Mouse (Mus musculus): ENCODE data around the gene F3.

F3 gene

DNA sequence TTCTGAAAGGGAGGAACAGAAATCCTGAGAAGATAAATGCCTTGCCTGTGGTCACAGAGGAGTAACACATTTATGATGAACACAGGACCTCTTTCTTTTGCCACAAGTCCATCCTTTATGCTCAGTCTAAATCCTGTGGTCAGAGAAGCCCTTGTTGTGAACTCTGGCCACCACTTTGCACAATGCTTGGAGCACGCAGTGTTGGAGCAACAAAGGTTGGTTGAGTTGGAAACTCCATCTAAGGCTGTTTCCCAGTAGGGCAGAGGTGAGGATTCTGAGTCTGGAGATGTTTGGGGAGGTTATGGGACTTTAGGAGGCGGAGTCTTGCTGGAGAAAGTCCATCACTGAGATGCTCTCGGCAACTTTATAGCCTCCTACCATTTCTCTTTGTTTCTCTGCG, 16.2 kb upstream of the F3 start:
- in situ Hi-C loops (cut with MboI, MseI), result no loop called here

DNA sequence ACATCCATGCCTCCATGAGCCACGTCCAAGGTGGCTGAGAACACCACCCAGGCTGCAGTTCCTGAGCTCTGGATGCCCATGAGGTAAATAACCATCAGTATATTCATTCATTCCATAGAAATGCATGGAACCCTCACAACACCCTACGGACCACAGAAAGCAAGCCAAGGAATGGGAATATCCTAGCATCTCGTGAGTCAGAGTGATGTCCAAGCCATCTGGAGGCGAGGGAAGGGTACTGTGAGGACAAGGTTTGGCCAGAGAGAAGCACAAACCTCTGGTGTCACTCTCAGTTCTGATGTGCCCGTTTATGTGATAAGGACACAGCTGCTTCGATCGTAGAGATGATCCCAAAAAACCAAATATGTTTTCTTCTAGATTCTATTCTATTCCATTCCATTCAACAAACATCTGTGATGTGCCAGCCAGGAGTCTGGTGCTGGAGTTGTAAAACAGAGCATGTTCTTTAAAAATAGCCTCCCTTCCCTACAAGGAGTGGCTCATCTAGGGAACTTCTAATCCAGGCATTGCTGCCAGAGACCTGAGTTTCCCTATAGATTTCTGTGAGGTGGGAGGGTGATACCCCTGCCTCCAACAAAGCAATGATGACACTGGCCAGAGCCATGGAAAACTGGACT, 12.3 kb upstream of the F3 start:
- in situ Hi-C loops (cut with MboI, MseI), result no loop called here

DNA sequence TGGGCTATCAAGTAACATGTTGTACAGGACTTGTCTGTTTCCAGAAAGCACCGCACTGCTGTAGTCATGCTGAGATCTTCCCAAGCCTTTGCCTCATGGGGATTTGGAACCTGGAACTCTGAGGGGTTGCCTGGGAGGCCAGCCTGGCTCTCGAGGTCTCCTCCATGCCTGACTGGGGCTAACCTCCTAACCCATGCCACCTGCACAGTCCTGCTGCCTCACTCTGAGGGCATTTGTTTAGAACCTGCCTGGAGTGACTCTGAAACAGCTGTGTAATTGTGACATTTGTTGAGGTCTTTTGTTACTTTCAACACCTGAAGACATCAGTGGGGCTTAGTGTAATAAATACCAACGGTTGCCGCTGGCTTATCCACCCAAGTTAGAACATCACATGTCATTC, 11.1 kb upstream of the F3 start:
- in situ Hi-C loops (cut with MboI, MseI), result no loop called here

DNA sequence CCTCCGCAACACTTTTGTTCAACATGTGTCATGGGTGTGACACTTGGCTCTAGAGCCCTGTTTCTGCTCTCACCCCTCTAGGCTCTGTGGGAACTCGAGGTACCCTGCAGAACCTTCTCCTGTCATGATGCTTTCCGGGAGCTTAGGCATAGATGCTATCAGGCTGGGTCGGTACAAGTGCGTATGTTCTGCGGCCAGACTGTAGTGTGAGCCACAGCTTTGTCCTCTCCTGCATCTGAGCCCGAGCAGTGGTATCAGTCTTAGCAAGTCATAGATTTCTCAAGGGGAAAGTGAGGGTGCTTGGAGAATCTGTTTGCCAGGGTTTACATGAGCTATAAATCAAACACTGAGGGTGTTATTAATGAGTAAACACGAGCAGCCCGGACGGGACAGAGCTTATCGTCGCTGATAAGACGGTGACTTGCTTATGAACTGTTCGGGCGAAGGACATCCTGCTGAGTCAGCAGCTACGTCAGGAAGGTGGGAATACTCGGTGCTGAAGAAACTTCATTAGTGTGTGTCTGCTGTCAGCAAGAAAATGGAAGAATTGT, 10.1 kb upstream of the F3 start:
- in situ Hi-C loops (cut with MboI, MseI), result no loop called here

DNA sequence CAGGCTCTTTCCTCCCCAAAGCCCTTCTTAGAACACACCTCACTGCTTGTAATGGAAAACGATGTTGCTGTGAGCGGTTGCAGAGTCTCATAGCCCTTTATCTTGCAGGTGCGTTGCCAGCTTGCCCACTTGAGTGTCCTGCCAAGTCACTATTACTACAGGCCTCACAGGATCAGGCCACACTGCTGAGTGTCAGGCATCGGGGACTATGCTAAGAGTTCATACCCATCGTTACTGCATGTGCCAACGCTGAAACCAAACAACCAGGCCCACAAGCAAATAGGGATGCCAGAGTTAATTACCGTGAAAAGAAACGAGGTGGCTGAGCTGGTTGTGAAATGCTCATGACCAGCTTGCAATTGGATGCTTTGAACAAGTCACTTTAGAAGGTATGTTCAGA, 9.5 kb upstream of the F3 start:
- in situ Hi-C loops (cut with MboI, MseI), result no loop called here

DNA sequence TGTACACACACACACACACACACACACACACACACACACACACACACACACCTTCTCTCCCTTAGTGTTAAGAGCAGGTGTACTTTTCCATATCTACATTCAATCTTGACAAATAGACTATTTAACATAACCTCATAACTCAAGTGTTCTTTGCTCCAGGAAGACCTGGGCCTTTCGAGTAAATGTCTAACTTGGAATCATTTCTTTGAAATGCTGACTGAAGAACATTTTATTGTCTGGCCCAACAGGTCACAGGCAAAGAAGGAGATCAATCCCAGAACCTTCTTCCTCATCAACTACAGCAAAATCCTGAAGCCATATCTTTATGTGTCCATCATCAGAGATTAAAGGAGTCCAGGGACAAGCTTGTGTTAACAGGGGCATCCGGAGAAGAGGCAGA, 8.9 kb upstream of the F3 start:
- in situ Hi-C loops (cut with MboI, MseI), result no loop called here

DNA sequence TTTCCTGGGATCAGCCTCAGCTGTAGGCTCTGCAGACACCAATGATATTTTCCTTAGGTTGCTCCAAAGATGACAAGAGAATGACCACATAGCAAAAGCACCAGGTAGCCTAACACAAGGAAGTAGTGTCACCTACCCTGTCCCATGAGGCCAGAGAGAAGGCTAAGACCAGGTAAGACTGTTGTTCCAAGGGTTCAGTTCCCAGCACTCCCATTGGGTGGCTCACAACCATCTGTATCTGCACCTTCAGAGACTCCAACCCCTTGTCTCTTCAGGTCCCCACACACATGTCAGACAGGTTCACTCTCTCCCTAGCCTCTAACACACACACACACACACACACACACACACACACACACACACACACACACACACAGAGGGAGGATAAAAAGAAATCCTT, 8.0 kb upstream of the F3 start:
- in situ Hi-C loops (cut with MboI, MseI), result no loop called here

DNA sequence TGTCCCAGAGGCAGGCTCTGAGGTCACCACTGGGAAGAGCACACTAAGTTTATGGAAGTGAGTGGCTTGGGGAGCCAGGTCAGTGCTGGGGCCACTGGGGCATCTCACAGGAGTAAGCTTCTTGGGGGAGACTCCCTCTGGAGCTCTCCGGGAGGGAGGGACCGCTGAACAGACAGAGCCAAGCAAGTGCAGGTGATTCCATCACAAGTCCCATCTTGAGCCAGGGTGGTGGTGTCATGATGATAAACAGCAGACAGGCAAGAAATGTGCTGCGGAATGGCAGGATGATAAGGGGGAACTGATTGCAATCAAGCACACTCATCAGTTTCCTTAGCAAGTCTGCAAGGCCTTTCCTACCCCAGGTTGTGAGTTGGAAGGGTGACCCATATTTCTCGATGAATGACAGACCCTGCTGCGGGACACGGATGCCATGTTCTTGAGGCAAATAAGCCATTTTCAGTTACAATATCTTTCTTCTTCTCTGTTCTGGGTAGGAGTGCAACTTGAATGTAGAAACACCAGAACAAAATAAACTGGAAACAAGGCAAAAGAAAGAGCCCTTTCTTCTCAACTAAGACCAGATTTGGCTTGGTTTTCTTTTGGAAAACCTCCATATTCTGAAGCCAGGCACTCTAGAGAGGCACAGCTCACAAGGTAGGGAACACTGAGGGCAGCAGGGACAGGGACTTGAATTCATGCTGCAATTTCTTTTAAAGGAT, 7.4 kb upstream of the F3 start:
- in situ Hi-C loops (cut with MboI, MseI), result no loop called here

DNA sequence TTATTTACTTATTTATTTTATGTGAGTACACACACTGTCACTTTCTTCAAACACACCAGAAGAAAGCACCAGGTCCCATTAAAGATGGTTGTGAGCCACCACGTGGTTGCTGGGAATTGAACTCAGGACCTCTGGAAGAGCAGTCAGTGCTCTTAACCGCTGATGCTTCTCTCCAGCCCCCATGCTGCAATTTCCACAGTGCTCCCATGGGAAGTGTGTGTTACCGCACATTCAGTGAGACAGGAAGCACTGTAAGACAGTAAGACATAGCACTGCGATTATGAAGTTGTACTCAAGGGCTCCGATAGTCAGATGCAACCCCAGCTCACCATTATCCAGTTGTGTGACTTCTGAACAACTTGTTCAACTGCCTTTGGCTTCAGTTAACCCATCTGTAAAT, 6.9 kb upstream of the F3 start:
- in situ Hi-C loops (cut with MboI, MseI), result no loop called here

DNA sequence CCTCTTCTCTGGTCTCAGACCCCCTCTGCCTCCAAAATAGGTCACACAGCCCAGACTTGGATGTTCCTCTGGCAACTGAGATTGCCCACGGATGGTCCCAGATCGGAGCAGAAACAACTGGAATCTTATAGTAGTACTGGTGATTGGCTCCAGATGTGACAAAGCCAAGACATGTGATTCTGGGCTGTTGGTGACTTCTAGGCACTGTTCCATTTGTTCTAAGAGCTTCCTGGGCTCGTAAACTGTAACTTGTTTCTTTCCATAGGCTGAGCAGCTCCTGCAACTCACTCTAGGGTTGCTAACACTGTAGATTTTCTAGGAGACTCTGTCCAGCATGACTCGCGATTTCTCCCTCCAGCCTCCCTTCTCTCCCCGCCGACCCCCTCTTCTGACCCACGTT, 4.7 kb upstream of the F3 start:
- in situ Hi-C loops (cut with MboI, MseI), result no loop called here

DNA sequence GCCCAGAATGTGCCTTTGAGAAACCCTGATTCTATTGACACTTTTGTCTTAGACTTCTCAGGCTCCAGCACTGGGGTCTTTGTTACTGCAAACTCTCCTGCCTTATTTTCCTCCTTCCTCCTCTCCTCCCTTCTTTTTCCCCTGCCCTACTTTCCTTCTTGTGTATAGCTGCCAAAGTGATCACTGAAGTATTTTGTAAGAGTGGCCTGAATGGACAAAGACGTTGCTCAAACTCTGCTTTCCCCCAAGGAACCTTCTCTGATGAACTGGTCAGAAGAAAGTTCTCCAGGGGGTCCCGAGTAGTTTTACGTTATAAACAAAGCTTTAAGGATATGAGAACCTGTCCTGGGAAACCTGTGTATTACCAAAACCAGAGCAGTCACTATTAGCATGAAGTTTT, 3.6 kb upstream of the F3 start:
- in situ Hi-C loops (cut with MboI, MseI), result loop anchor here (5.0 to 10.0 kb wide), 2 partner anchors 172 to 405 kb away; no protein-coding TSS in a partner anchor

DNA sequence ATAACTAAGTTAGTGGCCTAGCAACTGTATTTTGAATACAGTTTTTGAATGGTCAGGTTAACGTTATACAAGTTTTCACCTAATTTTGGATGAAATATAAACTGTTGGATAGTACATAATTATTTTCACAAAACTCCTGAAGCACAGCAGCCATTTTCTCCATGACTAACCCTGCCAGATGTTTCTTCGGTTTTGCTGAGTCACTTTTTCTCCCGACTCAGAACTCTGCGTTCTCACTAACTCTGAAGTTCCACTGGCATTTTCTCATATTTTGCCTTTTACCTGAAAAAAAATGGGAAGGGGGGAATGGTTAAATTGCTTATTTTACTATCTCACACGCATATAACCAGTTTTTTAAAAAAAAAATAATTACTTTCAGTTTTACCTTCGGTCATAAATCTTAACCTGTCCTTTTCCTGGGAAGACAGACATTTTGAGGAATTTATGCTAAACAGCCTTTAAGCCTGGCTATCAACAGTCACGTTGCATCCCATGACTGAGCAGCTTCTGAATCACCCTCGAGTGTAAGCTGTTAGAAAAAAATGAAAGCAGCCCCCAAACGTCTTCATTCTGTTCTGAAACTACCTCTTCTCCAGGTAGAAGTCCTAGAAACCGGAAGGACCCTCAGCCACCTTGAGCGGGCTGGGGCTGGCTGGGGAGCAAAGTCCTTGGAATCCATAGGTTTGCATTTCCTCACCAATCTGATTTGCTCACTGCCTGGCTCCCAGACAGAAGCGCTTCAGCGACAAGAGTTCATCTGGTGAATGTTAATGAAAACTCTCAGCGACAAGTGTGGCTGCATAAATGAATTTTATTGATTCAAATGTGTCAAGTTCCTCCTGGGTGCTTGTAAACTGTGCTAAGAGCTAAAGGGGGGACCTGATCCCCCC, 2.3 kb upstream of the F3 start:
- in situ Hi-C loops (cut with MboI, MseI), result loop anchor here (5.0 to 10.0 kb wide), 2 partner anchors 174 to 406 kb away; no protein-coding TSS in a partner anchor

DNA sequence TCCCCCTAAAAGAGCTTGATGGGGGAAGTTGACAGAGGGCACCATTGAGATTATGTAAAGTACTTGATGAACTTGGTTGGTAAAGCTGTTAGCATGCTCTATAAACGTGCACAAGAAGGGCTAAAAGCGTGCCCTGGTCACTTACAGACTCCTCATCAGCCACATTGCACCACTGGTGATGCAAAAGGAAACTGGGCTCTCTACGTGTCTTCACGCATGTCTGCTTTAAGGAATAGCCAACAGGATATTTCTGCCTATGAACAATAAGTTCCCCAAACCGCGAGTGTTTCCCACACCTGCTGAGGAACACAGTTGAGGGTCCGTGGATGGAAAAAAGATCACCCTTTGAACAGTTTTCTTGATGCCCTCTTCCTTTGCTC, 1.7 kb upstream of the F3 start:
- in situ Hi-C loops (cut with MboI, MseI), result loop anchor here (5.0 to 10.0 kb wide), 2 partner anchors 174 to 407 kb away; no protein-coding TSS in a partner anchor

DNA sequence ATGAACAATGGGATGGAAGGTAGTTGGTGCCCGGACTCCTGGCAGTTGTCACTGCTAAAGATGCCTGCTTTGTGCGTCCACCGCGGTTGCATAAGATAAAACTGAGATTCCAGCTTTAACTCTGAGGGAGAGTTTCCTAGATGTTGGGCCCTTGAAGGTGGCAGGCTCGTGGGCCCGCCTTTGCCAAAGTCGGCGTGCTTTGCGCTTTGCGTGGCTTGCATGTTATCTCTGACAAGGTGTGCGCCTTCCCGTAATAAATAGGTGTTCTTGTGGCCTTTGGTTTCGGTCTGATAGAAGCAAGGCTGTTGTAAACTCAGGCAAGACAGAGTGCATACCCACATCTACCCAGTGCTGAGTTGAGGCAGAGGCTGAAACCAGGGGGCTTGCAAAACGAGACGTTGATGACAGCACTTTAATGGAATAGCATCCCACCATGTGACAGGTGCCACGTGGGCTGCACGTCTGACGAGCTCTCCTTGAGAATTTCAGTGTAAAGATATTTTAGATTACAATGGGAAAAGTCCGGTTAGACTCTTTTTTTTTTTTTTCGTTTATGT, 709 bp downstream of the F3 start:
- in situ Hi-C loops (cut with MboI, MseI), result loop anchor here (5.0 to 10.0 kb wide), 2 partner anchors 177 to 409 kb away; no protein-coding TSS in a partner anchor

DNA sequence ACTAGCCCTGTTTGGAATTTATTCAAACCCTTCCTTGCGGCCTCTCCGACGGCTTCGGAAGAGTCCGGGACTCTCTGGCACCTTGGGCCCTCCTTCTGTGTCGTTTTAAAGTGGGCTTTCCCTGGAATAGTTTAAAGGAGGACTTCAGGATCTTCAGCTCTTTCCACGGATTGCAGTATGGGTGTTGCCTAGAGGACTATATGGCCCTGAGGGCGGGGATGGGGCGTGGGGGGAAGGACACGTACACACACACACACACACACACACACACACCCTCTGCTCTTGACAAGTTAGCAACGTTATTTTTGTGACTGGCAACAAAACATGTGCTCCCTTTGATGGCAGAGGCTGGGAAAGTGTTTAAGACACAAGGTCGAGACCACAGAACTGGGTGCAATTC, 1.2 kb downstream of the F3 start:
- in situ Hi-C loops (cut with MboI, MseI), result loop anchor here (5.0 to 10.0 kb wide), 2 partner anchors 177 to 410 kb away; no protein-coding TSS in a partner anchor

DNA sequence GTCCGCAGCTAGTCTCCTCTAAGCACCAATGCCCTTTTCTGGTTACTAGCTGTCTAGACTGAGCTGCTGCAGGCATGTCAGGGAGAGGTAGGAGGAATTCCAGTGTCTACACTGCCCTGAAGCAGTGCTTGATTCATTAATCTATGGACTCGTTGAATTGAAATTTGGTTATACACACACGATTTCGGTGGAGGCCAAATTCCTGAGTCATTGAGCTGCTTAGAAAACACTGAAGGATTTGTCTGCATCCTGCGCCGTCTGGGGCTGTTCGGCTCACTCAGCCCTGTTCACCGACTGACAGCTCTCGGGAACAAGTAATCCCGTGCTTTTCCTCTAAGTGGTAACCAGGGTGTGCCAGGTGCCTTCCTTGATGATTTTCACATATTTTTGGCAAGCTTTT, 2.3 kb downstream of the F3 start:
- in situ Hi-C loops (cut with MboI, MseI), result loop anchor here (10.0 kb wide), 1 partner anchor 411 kb away; no protein-coding TSS in a partner anchor

DNA sequence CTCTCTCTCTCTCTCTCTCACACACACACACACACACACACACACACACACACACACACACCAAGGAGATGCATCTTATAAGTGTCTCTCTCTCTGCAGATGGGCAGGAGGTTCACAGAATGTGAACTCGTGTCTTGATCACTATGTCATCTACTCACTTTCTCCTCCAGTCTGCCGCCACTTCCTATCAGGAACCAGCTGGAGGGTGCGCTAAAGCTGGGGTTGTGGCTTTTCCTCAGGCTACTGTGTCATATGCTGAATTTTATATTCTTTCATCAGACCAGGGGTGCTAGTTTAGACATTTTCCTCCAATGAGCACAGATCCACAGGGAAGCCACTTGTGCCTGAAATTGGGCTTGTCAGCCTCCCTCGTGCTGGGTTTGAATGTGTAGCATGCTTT, 6.3 kb downstream of the F3 start:
- in situ Hi-C loops (cut with MboI, MseI), result loop anchor here (10.0 kb wide), 1 partner anchor 415 kb away; no protein-coding TSS in a partner anchor

DNA sequence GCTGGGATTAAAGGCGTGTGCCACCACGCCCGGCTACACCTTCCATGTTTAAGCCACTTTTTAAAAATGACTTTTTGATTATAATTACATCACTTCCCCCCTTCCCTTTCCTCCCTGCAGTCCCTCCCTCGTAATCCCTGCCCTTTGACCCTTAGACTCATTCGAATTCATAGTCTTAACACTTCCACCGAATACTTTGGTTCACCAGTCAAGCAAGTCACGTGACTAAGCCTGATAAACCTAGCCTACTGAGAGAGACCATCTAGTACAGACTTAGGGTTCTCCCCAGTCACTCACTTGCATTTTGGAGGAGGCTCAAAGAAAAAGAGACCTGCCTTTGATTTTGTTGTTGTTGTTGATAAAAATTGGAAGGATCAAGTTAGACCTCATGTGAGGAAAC, 12.2 kb downstream of the F3 start:
- in situ Hi-C loops (cut with MboI, MseI), result no loop called here

DNA sequence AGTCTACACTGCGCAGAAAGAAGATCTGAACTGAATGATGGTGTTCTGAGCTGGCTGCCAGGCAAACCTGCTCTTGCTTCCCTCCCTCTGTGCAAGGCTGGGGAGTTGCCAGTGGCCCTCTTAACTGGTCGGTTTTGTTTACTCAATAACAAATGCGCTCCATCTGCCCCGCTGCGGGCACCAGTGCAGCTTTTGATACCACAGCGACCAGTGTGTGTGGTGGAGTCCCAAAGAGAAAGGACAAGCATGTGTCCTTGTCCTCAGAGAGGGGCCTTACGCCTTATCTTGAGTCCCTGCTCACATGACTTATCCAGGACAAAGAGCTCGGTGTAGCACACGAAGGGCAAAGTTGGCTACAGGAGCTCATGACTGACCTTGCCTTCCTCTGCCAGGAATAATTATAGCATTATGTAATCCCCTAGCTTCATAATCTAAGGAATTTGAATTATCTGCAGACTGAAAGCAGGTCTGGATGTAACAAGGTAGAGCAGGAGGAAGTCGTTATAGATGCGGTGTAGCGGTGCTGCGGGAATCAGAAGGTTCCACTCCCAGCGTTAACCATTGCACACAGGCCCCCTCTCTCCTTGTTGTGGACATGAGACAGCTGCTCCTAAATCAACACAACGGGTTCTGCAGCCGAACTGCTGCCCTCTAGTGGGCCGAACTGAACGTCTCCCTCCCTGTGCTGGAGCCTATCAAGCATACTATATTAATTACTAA, 12.8 kb downstream of the F3 start:
- in situ Hi-C loops (cut with MboI, MseI), result no loop called here

DNA sequence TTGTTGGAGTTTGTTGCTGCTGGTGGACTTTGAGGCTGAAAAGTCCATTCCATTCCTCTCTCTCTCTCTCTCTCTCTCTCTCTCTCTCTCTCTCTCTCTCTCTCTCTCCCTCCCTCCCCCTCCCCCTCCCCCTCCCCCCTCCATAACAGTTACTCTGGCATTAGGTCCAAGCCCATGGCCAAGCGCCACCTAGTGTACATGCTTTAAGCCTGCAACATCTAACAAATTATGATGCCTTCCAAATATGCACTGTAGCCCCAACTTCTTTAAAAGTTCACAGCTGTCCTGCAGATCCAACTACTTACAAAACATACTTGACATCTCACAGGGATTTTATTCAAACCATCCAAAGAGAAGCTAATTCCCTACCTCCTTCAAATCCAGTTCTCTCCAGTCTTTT, 14.1 kb downstream of the F3 start:
- in situ Hi-C loops (cut with MboI, MseI), result no loop called here

DNA sequence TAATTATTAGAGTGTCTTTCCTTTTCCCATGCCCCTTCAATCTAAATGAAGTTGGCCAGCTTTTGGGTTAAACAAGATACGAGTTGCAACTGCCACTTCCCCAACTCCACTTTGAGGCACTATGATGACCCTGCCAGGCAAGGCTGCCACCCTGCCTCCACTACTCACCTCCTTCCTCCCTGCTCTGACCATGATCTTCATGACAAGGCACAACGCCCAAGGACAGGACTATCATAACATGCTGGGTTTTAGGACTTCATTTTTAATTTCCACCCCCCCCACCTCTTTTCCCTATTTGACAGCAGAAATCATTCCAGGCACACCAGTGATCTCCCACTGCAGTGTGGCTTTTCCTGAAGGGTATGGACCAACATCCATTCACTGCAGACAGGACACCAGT, 14.6 kb downstream of the F3 start:
- in situ Hi-C loops (cut with MboI, MseI), result no loop called here
